Mouse (Mus musculus) midbrain, postnatal 0 days (tissue): ENCODE measurements around the gene Gm26620. TPM values are rescaled to one million over a fixed set of nuclear protein-coding genes. Genes with fewer than 3 reads are reported as not detected.

Experiments
- ATAC-seq: fragments of 200-750 bp; cut with Nextera tagmentation; 2 replicates; pipeline ENCODE4 v1.8.0; 2017; ENCODE audit warnings: moderate number of reproducible peaks, mild to moderate bottlenecking, moderate TSS enrichment, moderate library complexity; ENCODE audit not compliant: low FRiP score
- DNase-seq: peaks from one replicate; pipeline ENCODE4 v3.0.0-alpha.2; 2015; ENCODE audit warnings: low spot score
- H3K27ac ChIP-seq: fragments of 300-500 bp; sonication (generic); 2 replicates; pipeline ENCODE4 v1.5.1; 2014; ENCODE audit warnings: low read depth, mild to moderate bottlenecking, low read length, mixed read lengths
- H3K27me3 ChIP-seq: fragments of 300-500 bp; sonication (generic); 2 replicates; pipeline ENCODE4 v1.6.1; 2014; ENCODE audit warnings: low read length, control low read depth, mixed read lengths; ENCODE audit not compliant: insufficient read depth
- H3K36me3 ChIP-seq: fragments of 300-500 bp; sonication (generic); 2 replicates; pipeline ENCODE4 v1.6.1; 2014; ENCODE audit warnings: low read length, control low read depth, mixed read lengths; ENCODE audit not compliant: insufficient read depth
- H3K4me1 ChIP-seq: fragments of 300-500 bp; sonication (generic); 2 replicates; pipeline ENCODE4 v1.6.1; 2014; ENCODE audit warnings: mild to moderate bottlenecking, control low read depth, antibody characterized with exemption, low read length, mixed read lengths; ENCODE audit not compliant: insufficient read depth
- H3K4me2 ChIP-seq: fragments of 300-500 bp; sonication (generic); 2 replicates; pipeline ENCODE4 v1.6.1; 2014; ENCODE audit warnings: low read depth, mild to moderate bottlenecking, low read length, mixed read lengths; ENCODE audit not compliant: poor library complexity, severe bottlenecking
- H3K4me3 ChIP-seq: fragments of 300-500 bp; sonication (generic); 2 replicates; pipeline ENCODE4 v1.5.1; 2014; ENCODE audit warnings: low read depth, mild to moderate bottlenecking, low read length, moderate library complexity
- H3K9ac ChIP-seq: fragments of 300-500 bp; sonication (generic); replicated peaks from 2 replicates; pipeline ENCODE4 v1.6.1; 2014; ENCODE audit warnings: mild to moderate bottlenecking, low read length, moderate library complexity, mixed read lengths; ENCODE audit not compliant: poor library complexity, severe bottlenecking
- H3K9me3 ChIP-seq: fragments of 300-500 bp; sonication (generic); 2 replicates; pipeline ENCODE4 v1.6.1; 2016; ENCODE audit warnings: low read length, control low read depth
- CTCF ChIP-seq: IDR thresholded peaks from 2 replicates; pipeline ENCODE4 v1.5.1; 2016; ENCODE audit warnings: antibody characterized with exemption, mild to moderate bottlenecking
- WGBS: fragments of 180-500 bp; shearing (Covaris S2); extraction: QIAGEN DNeasy Blood & Tissue Kit; methylation state at CpG from one replicate; pipeline ENCODE4 v1.1.7; 2014; 5-methylcytosine and 5-hydroxymethylcytosine counted together
- polyA plus RNA-seq: library from polyadenylated mRNA; unstranded; fragments of >200 nt; fragmentation: Nextera tagmentation; extraction: Ambion mirVana; gene quantifications from 2 replicates; pipeline ENCODE4 v1.2.1, GENCODE M21; 2015
- total RNA-seq: library from RNA; depleted of rRNA; stranded (reverse); fragments of >200 nt; gene quantifications from 2 replicates; pipeline ENCODE4 v1.2.3, GENCODE M21; 2014

Gene Gm26620
- total and polyA plus RNA-seq, 2 experiments from 2014 or later: 0.77 to 1.6 TPM

DNA sequence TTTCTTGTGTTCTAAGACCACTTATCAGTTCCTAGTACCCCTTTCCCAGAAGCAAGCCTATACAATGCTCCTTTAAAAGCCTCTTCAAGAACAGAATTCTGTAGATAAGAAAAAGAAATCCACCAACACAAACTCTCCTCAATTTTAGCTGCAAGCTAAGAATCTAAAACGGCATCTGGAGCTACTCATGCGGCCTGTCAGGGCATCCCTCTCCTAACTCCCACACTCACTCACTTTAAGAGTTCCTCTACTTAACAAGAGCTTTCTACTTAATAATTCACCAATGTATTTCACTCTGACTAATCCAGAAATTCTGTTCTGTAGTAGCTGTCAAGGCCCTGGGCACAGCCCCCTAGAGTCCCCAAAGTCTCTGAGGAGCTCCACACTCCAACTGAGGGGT lies 6.8 kb downstream of the Gm26620 start:
- no peaks in the 10 kb centered on the region for H3K27me3 ChIP-seq
- TF ChIP-seq CTCF: no peak
- H3K4me2 ChIP-seq: no peak overlapping the region
- DNase-seq (no peak), ATAC-seq (no peak)
- no peak overlapping the region for H3K4me3 ChIP-seq
- H3K27ac ChIP-seq: no peak overlapping the region
- 89% methylated on average over 2 of the region's 2 CpGs for WGBS
- H3K9me3 ChIP-seq: no peaks in the 10 kb centered on the region
- H3K36me3 ChIP-seq: no peaks in the 10 kb centered on the region
- H3K9ac ChIP-seq: no peak overlapping the region
- no peaks in the 10 kb centered on the region for H3K4me1 ChIP-seq

- Histone ChIP-seq H3K27me3 (no peaks in the 10 kb centered on the region), H3K9me3 (no peaks in the 10 kb centered on the region), H3K27ac (no peak overlapping the region), H3K4me3 (no peak overlapping the region), H3K36me3 (no peaks in the 10 kb centered on the region), H3K4me1 (no peaks in the 10 kb centered on the region), H3K4me2 (no peak overlapping the region), H3K9ac (no peak overlapping the region)
- no peak for DNase-seq
- no peak for ATAC-seq
- 38% methylated on average over 1 of the region's 1 CpGs for WGBS
- no peak for TF ChIP-seq CTCF
Measured at GRCm38 (mm10) chr1:170892279-170892678, 7.4 kb downstream of the Gm26620 start.

DNA sequence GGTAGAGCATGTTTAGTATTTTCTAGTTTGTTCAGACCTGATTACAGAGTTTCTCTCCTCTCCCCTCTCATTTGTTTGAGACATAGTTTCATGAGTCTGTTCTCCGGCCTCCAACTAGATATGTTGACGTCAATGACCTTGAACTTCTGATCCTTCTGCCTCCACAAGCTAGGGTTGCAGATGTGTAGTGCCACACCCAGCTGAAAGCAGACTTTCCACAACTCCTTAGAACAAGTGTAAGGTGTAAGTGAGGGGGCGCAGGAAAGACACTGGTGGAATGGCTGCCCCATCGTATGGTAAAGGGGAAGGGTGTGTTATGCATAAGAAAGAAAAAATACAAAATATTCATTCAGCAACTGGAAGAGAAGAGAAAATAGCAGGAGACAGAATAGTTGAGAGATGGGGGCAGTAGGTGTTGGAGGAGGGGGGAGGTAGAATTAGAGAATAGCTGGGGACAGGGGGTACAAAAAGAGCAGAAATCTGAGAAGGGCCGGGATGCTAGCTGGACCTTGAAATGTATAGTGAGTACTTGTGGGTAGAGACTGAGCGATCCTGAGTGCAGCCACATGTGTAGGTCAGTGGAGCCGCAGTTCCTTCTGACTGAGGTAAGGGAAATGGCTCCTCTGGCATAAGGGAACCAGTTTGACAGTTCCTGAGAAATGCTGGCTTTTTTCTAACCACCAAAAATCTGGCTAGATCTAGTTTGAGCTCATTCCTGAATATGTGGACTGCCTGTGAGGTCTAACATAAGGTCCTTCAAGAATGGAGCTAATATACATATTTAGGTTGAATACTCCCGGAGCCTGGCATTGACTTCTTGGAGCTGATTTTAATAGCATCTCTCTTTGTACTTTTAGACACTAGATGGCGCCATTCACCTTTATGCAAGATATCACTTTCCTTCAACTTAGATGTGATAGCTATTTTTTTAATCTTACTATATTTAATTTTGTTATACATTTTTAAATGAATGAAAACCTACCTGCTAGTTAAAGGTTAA lies 10.0 kb downstream of the Gm26620 start:
- Histone ChIP-seq H3K36me3 (no peaks in the 10 kb centered on the region), H3K9me3 (no peaks in the 10 kb centered on the region), H3K27ac (no peak overlapping the region), H3K4me3 (no peak overlapping the region), H3K4me2 (no peak overlapping the region), H3K9ac (no peak overlapping the region), H3K4me1 (no peaks in the 10 kb centered on the region), H3K27me3 (no peaks in the 10 kb centered on the region)
- DNase-seq: peak; percentile 81
- peak; percentile 78 for TF ChIP-seq CTCF
- no peak for ATAC-seq
- WGBS: 65% methylated on average over 9 of the region's 9 CpGs

GRCm38 (mm10) chr1:170896651-170897281 lies 11.9 kb downstream of the Gm26620 start:
- no peak overlapping the region for H3K9ac ChIP-seq
- no peak overlapping the region for H3K27ac ChIP-seq
- ATAC-seq (no peak), DNase-seq (no peak)
- H3K4me3 ChIP-seq: no peak overlapping the region
- WGBS: 86% methylated on average over 5 of the region's 5 CpGs
- H3K36me3 ChIP-seq: no peaks in the 10 kb centered on the region
- H3K9me3 ChIP-seq: no peaks in the 10 kb centered on the region
- no peaks in the 10 kb centered on the region for H3K27me3 ChIP-seq
- no peaks in the 10 kb centered on the region for H3K4me1 ChIP-seq
- no peak overlapping the region for H3K4me2 ChIP-seq
- TF ChIP-seq CTCF: no peak

DNA sequence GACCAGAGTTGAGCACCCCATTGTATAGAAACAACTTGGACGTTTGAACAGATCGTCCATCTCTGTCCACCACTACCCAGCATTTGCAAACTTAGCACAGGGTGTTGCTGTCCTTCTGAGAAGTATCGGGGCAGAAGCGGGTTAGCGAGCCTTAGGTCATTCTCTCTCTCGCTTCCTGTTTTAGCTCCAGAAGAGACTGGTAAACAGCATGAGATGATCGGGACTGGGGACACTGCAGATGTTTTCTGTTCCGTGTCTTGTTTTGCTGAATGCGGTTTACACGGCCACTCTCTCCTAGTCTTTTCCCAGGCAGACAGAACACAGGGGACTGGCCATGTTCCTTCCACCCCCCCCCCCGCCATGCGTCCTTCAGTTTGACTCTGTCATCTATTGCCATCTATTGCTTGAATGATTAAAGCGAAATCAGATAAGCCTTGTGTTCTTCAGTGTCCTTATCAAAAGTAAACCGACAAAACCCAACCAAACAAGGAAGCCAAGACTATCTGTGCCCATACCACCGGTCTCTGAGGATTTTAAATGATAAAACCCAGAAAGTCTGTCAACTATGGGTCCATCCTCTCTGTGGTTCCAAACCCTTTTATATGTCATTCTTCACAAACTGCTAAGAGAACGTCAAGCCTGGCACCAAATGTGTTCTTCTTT lies 13.7 kb downstream of the Gm26620 start:
- Histone ChIP-seq H3K27ac (no peak overlapping the region), H3K36me3 (no peaks in the 10 kb centered on the region), H3K9me3 (no peaks in the 10 kb centered on the region), H3K9ac (no peak overlapping the region), H3K27me3 (no peaks in the 10 kb centered on the region), H3K4me3 (no peak overlapping the region), H3K4me1 (no peaks in the 10 kb centered on the region), H3K4me2 (no peak overlapping the region)
- DNase-seq (no peak), ATAC-seq (no peak)
- 78% methylated on average over 16 of the region's 16 CpGs for WGBS
- no peak for TF ChIP-seq CTCF
